In genomic region chr2:73774786-73775682, GRCm38 (mm10) we compare ENCODE assay signal across 8 mouse cellular contexts. TPM values are rescaled to one million over a fixed set of nuclear protein-coding genes. Genes with fewer than 3 reads are reported as not detected.
DNase-seq lines count a peak whose midpoint lies in the region; ATAC-seq and TF ChIP-seq lines count a peak whose summit lies in the region.

Gene Chn1, minus strand, starts transcription at chr2:73775346.

- H3K9me3 ChIP-seq in heart, embryonic 15.5 days (replicated peaks), result no peaks in the 10 kb centered on the region
- H3K9me3 ChIP-seq in liver, embryonic 12.5 days (replicated peaks), result no peaks in the 10 kb centered on the region
- no peaks in the 10 kb centered on the region for H3K9me3 ChIP-seq in neural tube, embryonic 11.5 days (ENCODE audit: control insufficient read depth, low read length)

- H3K4me1 ChIP-seq in embryonic fibroblast, embryonic 13.5 days (ENCODE audit: control insufficient read depth, insufficient read depth, low read length), result no peaks in the 10 kb centered on the region
- peaks cover 32% of the 10 kb centered on the region for H3K4me1 ChIP-seq in heart, embryonic 15.5 days (replicated peaks)
- H3K4me1 ChIP-seq in liver, embryonic 12.5 days, result peaks cover 4% of the 10 kb centered on the region
- H3K4me1 ChIP-seq in neural tube, embryonic 11.5 days (ENCODE audit: control insufficient read depth, insufficient read depth, low read length), result peaks cover 9% of the 10 kb centered on the region
- H3K4me1 ChIP-seq in thymus, adult 2 months (replicated peaks; ENCODE audit: control insufficient read depth, insufficient read depth, low read length), result peaks cover 4% of the 10 kb centered on the region

- DNase-seq in B cell, adult 2 months, result peak; percentile 8 to 31
- DNase-seq in adrenal gland, postnatal 36 days, result peak; percentile 72 to 78
- peak; percentile 51 to 77 for DNase-seq in kidney, postnatal 25 days
- peak; percentile 92 for DNase-seq in neural tube, embryonic 11.5 days (ENCODE audit: low spot score)
- DNase-seq in thymus, adult 2 months, result peak; percentile 18

- no peak for TF ChIP-seq CTCF in embryonic fibroblast, embryonic 13.5 days (IDR thresholded peaks at IDR 0.05; ENCODE audit: borderline replicate concordance, insufficient read depth, low read length)
- TF ChIP-seq CTCF in thymus, adult 2 months (IDR thresholded peaks at IDR 0.05; ENCODE audit: borderline replicate concordance, control insufficient read depth, extremely low read depth, insufficient read depth, low read length, poor library complexity), result no peak

- H3K27ac ChIP-seq in embryonic fibroblast, embryonic 13.5 days (ENCODE audit: insufficient read depth, low read length), result no peak within 1 kb of the TSS
- peak within 1 kb of the TSS; percentile 68 for H3K27ac ChIP-seq in heart, embryonic 15.5 days
- no peak within 1 kb of the TSS for H3K27ac ChIP-seq in liver, embryonic 12.5 days
- peak within 1 kb of the TSS; percentile 91 for H3K27ac ChIP-seq in neural tube, embryonic 11.5 days (ENCODE audit: low read depth, low read length)
- H3K27ac ChIP-seq in thymus, adult 2 months (ENCODE audit: control insufficient read depth, insufficient read depth, low read length), result no peak within 1 kb of the TSS

- peak; percentile 83 for ATAC-seq in heart, embryonic 15.5 days (replicated peaks; ENCODE audit: insufficient number of reproducible peaks, insufficient read depth, low FRiP score, low read depth)
- peak; percentile 73 for ATAC-seq in liver, embryonic 12.5 days
- ATAC-seq in neural tube, embryonic 11.5 days (ENCODE audit: insufficient read depth, low FRiP score, low TSS enrichment), result peak; percentile 94

- peak within 1 kb of the TSS; percentile 75 for H3K9ac ChIP-seq in heart, embryonic 15.5 days
- H3K9ac ChIP-seq in liver, embryonic 12.5 days, result peak within 1 kb of the TSS; percentile 73
- H3K9ac ChIP-seq in neural tube, embryonic 11.5 days (ENCODE audit: low read length), result peak within 1 kb of the TSS; percentile 91

- H3K4me3 ChIP-seq in embryonic fibroblast, embryonic 13.5 days (ENCODE audit: insufficient read depth, low read length), result peak within 1 kb of the TSS; percentile 63
- peak within 1 kb of the TSS; percentile 99 for H3K4me3 ChIP-seq in heart, embryonic 15.5 days
- H3K4me3 ChIP-seq in liver, embryonic 12.5 days, result peak within 1 kb of the TSS; percentile 75
- H3K4me3 ChIP-seq in neural tube, embryonic 11.5 days (ENCODE audit: low read depth, low read length), result peak within 1 kb of the TSS; percentile 78
- H3K4me3 ChIP-seq in thymus, adult 2 months (ENCODE audit: control insufficient read depth, insufficient read depth, low read length), result peak within 1 kb of the TSS; percentile 38

- TF ChIP-seq POLR2A in embryonic fibroblast, embryonic 13.5 days (IDR thresholded peaks at IDR 0.05; ENCODE audit: low read depth, low read length), result no peak
- TF ChIP-seq POLR2A in thymus, adult 2 months (IDR thresholded peaks at IDR 0.05; ENCODE audit: control insufficient read depth, extremely low read depth, insufficient read depth, low read length, poor library complexity), result no peak

- H3K4me2 ChIP-seq in heart, embryonic 15.5 days, result peak within 1 kb of the TSS; percentile 96
- peak within 1 kb of the TSS; percentile 97 for H3K4me2 ChIP-seq in liver, embryonic 12.5 days
- peak within 1 kb of the TSS; percentile 56 for H3K4me2 ChIP-seq in neural tube, embryonic 11.5 days (ENCODE audit: low read depth)

- H3K36me3 ChIP-seq in heart, embryonic 15.5 days, result no peaks in the 10 kb centered on the region
- no peaks in the 10 kb centered on the region for H3K36me3 ChIP-seq in liver, embryonic 12.5 days
- H3K36me3 ChIP-seq in neural tube, embryonic 11.5 days (ENCODE audit: control insufficient read depth, insufficient read depth, low read length), result no peaks in the 10 kb centered on the region
- H3K36me3 ChIP-seq in thymus, adult 2 months (ENCODE audit: control insufficient read depth, insufficient read depth, low read length), result no peaks in the 10 kb centered on the region

- 0 out of 2 replicates have a peak, but pooled peaks cover 4% of the 10 kb centered on the region for H3K27me3 ChIP-seq in heart, embryonic 15.5 days
- peaks cover 63% of the 10 kb centered on the region for H3K27me3 ChIP-seq in liver, embryonic 12.5 days (replicated peaks)
- H3K27me3 ChIP-seq in neural tube, embryonic 11.5 days (ENCODE audit: control insufficient read depth, insufficient read depth, low read length), result no peaks in the 10 kb centered on the region
- peaks cover 16% of the 10 kb centered on the region for H3K27me3 ChIP-seq in thymus, adult 2 months (ENCODE audit: control insufficient read depth, insufficient read depth, low read length)

- under 1% methylated on average over 117 of the region's 131 CpGs for WGBS in heart, embryonic 15.5 days
- 2% methylated on average over 116 of the region's 131 CpGs for WGBS in liver, embryonic 12.5 days (ENCODE audit: insufficient replicate concordance)
- WGBS in neural tube, embryonic 11.5 days, result under 1% methylated on average over 97 of the region's 131 CpGs
- 12% methylated on average over 113 of the region's 131 CpGs for WGBS in thymus, adult 2 months

RNA-seq across cellular contexts. Expression of gene Chn1, which starts in this region (rescaled TPM):
- 10 to 100 TPM; 12.5 to 14.3 TPM for total RNA-seq in adrenal gland, postnatal 36 days (2021)
- 17.9 and 20.1 TPM in 2 replicates for polyA plus RNA-seq in embryonic fibroblast, embryonic 13.5 days (2011; ENCODE audit: insufficient read length, low read depth, missing spikeins)
- 21.2 and 24.0 TPM in 2 replicates for polyA plus RNA-seq in heart, embryonic 15.5 days (2015; fragmentation: Nextera tagmentation; extraction: Ambion mirVana)
- 1.6 and 1.9 TPM in 2 replicates for polyA plus RNA-seq in liver, embryonic 12.5 days (2016; fragmentation: Nextera tagmentation; extraction: Ambion mirVana)
- polyA plus RNA-seq in neural tube, embryonic 11.5 days (2014; fragmentation: Nextera tagmentation; extraction: Ambion mirVana), result 109 and 116 TPM in 2 replicates
- polyA plus RNA-seq in thymus, adult 2 months (2012; rRNA removed), result 1.7 and 3.1 TPM in 2 replicates

Comparison
In these comparisons a context has a peak if more than half of its experiments do, and no peak if none do; other contexts are left out.
1. DNase-seq: peak in every context shown above with its lines; median percentile 92 in neural tube, embryonic 11.5 days; 75 in adrenal gland, postnatal 36 days; 64 in kidney, postnatal 25 days; 20 in B cell, adult 2 months; 18 in thymus, adult 2 months.
2. H3K27ac ChIP-seq: peak in heart, embryonic 15.5 days (single experiment) and neural tube, embryonic 11.5 days (single experiment); none in embryonic fibroblast, embryonic 13.5 days (single experiment), liver, embryonic 12.5 days (single experiment) and thymus, adult 2 months (single experiment).
3. H3K4me3 ChIP-seq: peak in every context shown above with its lines; median percentile 99 in heart, embryonic 15.5 days; 78 in neural tube, embryonic 11.5 days; 75 in liver, embryonic 12.5 days; 63 in embryonic fibroblast, embryonic 13.5 days; 38 in thymus, adult 2 months.
4. Peak in every context shown above with its lines, with median percentiles within 50 percentile points of each other: ATAC-seq, H3K4me2 ChIP-seq and H3K9ac ChIP-seq.